Mouse (Mus musculus): Measurements from ENCODE around the gene Hs6st3.

Hs6st3 gene

DNA sequence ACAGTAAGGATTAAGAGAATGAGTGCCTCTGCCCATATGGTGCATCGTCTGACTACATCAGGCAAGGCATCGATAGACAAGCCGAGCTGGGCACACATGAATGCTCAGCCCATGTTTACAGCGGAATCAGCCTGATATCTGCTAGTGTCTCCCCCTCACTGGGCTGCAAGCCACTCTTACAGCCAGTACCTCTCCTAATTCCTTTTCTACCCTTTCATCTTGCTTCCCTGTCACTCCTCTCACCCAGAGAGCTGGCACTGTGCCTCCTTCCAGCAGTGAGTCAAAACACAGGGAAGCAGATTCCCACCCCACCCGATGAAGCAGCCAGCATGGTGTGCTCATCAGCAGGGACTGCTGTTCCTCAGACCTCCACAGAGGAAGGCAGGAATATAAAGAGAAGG lies 527.6 kb downstream of the Hs6st3 start:
- DNase-seq: peak; percentile 37 to 40

DNA sequence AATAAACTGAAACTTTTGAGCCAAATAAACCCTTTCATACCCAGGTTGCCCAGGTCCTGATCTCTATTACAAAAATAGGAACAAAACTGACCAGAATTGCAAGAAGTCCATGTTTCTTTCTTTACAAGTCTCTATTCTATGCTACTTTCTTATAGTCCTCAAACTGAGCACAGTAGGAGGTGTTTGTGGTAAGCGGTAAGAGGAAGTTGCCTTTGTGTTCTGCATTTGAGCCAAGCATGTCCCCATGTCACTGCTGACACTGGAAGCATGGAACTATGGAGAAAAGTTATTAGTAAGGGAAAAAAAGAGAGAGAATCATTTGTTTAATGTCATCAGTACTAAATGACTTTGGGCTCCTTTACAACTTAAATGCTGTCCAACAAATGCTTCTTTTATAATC lies 529.3 kb downstream of the Hs6st3 start:
- no peak for DNase-seq

DNA sequence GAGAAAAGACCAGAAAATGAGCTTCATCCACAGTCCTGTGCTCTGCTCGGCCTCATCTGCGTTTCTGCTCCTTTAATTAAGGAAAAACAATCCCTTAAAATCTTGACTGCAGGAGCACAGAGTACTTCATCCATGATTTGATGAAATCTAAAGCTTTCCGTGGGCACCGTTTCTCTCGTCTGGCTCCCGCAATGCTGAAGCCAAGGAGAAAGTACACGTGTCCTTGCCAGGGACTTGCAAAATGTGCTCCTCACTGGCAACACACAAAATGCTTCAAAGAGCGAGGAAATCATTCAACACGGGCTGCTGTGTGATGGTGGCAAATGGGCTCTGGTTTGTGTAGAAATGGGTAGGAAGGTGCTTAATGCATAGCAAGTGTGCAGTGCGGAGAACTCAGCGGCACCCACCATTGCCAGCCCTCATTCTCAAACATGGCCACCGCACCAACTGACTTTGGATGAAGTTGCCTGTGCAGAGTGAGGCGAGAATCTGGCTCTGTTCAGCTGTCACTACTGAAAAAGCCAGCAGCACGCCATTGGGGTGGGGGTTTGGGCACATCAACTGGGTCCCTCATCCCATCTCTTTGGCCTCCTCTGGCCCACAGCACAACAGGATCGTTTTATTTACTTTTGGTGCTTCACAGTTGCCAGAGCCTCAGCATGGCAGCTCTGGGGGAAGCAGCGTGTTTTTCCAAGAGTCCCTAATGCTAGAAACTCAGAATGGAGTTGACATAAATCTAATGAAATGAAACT lies 532.9 kb downstream of the Hs6st3 start:
- no peak for DNase-seq

DNA sequence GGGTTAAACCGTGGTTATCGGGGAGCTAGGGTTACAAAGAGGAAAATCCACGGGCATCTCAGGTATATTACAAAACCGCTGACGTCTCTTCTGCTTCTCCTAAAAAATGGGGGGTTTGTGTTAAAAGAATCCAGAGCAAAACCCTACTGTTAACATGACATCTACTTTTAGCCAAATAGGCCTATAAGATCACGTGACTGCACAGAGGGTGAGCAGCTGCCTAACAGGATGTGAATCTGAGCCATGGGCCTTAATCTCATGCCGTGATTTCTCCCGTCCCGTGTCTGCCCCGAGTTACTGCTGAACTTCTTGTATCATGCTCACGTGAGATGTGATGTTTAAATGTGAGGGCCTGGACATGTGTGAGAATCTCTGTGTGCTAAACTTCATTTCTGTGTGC lies 540.4 kb downstream of the Hs6st3 start:
- DNase-seq: no peak

DNA sequence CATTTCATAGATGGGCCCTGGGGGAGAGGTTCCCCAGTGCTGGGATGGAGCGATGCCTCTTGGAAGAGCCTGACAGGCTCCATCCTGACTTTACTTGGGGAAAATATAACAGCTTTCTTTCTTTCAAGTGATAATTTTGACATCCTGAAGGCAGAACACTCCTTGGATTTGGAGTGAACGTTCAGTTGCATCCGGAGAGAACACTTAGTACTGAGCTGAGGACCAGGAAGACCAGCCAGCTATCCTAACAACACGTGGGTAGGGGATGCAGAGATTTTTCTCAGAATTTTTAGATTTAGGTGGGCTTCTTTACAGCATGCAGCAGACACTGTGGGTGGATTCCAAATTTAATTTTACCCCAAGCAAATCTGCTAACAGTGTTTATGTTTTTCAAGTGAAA lies 541.9 kb downstream of the Hs6st3 start:
- no peak for DNase-seq

DNA sequence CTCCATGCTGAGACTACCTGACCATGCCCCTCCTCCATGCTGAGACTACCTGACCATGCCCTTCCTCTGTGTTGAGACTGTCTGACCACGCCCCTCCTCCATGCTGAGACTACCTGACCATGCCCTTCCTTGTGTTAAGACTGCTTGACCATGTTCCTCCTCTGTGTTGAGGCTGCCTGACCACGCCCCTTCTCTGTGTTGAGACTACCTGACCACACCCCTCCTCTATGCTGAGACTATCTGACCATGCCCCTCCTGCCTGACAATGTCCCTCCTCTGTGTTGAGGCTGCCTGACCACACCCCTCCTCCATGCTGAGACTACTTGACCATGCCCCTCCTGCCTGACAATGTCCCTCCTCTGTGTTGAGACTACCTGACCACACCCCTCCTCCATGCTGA lies 549.7 kb downstream of the Hs6st3 start:
- DNase-seq: no peak

DNA sequence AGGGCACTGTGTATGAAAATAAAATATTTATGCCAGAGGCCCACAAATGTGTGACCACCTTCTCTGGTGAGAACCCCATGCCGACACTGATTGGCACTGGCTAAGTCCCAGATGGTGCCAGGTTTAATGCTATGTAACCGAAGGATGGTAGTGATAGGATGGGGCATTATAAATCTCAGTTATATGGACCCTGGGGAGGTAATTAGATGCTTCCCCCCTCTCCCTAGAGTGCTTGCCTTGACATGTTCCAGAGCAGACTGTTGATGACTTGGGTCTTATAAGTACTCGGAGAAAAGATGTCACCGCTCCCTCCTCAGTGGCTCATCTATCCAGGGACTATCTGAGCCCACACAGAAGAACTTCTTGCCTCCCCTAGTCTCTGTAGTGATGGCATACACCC lies 561.8 kb downstream of the Hs6st3 start:
- no peak for DNase-seq

DNA sequence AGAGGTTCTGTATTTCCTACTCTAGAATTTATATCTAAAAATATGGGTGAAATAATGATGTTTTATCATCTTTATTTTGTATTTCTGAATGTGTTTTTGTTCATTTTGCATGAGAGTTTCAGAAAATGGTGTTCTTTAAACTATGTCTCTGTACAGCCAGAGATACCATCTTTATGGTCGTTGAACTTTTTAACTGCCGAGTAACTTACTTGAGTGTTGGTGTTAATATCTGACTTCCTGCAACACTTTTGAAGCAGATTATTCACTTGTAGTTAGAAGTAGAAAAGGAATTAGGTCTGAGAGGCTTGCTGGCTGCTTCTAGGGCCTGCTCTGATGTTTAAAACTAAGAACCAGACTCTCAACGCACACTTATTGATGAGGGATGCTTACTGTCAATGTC lies 576.6 kb downstream of the Hs6st3 start:
- no peak for DNase-seq

DNA sequence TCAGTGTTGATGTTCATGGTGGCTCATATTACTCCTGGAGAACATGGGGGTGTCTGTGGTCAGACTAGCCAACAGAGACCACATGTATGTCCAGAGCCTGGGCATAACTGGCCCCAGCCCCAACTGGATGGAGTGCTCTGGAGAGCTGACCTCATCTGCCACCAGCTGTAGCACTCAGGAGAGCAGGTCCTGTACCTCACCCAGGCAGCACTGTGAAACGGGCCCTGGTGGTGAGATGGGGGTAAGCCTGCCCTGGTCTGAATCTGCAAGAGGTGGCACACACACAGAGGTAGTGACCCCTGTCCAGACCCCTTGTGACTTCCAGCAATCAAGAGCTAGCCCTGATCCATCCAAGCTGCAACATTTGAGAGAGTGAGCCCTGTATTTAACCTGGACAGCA lies 579.2 kb downstream of the Hs6st3 start:
- no peak for DNase-seq

DNA sequence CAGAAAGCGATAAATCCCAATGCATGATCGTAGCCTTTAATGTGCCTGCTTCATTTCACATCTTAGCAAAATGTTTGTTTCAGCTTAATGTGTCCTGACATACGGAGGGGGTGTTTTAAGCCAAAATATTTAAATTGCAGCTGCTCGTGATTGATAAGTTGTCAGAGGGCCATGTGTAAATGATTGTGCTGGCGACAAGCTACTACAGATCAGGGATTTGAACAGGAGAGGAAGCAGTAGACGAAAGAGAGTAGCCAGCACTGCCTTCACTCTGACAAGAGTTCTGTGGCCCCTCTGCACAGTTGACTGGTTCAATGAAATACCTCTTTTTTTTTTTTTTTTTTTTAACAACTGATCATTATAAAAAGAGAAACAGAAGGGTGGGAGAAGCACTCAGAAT lies 587.0 kb downstream of the Hs6st3 start:
- DNase-seq: no peak

DNA sequence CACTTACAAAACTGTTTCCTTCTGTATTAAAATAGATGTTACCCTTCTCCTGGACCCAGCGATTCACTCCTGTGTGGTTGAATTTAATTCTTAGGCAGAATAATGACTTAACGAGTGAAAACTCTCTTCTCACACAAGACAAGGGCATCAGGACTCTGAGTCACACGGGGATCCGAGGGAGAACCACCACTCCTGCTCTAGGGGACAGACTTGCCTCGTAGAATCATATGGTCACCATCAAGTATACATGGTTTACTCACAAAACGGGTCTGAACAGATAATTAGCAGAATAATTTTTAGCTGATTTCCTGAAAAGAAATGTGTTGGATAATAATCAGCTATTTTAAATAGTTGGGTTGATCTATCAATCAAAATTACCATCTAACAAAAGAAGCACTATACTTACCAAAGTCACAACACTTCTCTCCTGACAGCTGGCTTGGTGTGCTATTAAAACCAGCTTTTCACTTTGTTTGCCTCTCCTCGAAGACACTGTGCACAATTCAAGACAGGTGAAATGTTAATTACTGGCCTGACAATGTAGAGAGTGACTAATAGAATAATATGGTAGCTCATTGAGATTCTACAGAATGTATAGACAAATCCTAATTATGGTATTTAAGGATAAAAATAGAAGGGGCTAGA lies 593.4 kb downstream of the Hs6st3 start:
- DNase-seq: no peak

DNA sequence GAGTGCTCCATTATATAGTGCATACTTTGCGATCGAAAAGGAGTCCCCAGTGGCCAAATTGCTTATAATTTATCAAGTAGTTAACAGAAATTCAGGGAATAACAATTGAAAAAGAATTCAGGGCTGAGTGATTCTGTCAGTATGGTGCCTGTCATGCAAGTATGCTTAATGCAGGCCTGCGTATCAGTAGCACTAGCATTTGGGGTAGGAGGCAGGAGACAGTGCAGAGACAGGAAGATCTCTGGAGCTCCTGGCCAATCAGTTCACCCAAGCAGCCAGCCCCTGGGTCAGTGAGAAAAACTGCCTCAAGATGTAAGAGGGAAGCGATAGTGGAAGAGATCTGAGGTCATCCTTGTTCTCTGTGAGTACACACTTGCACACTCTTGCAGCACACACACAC lies 594.1 kb downstream of the Hs6st3 start:
- no peak for DNase-seq

DNA sequence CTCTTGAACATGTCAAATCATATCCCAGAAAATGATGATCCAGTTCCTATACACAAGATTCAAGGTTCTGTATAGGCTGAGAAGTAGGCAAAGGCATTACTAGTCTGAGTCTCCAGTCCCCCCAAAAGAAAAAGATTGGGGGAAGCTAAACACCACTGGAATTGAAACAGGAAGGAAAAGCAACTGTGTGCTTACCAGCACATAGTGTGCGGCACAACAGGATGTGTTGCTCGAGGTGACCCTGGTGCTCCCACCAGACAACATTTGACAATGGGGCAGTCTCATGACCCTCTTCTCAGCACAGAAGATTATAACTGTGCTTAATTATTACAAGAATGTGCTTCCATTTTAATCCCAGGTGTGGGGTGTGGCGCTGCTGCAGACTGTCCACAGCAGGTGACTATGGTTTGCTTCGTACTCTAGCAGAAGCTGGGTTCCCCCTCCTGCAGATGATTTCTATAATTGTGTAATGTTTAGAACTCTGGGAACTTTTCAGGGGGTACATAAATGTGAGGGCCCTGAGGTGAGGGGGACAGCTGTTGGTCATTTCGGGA lies 599.3 kb downstream of the Hs6st3 start:
- no peak for DNase-seq

DNA sequence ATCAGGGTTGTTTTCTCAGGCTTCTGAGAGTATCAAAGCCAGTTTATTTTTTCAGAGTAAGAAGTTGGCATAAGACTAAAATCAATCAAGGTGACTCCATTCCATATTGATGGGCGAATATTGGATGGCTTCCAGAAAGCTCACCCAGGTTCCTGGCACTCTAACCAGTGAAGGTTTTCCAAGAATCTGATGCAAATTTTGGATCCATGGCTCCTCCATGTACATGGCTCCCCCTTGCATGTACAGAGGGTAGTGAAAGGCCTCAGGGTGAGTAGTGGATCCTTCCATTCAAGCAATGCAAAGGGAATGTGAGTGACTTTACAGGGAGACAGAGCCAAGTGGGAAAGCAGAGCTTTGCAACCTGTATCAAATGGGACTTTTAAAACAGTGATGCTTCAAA lies 603.6 kb downstream of the Hs6st3 start:
- DNase-seq: no peak

DNA sequence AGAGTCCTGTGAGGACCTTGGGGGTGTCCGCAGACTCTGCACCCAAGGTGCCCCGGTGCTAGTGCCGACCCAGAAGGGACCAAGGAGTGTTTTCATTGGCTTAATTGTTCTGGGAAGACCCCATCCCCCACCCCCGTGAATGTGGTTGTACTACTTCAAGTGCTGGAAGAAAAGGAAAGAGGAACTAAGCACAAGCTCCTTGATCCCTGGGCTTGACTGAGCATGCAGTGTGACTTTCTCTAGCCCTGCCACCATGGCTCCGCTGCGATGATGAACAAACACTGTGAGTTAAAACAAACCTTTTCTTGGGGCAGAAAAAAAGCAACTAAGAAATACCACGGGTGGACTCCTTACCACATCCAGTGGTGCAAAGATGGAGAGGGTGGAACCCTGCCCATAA lies 623.2 kb downstream of the Hs6st3 start:
- DNase-seq: no peak

DNA sequence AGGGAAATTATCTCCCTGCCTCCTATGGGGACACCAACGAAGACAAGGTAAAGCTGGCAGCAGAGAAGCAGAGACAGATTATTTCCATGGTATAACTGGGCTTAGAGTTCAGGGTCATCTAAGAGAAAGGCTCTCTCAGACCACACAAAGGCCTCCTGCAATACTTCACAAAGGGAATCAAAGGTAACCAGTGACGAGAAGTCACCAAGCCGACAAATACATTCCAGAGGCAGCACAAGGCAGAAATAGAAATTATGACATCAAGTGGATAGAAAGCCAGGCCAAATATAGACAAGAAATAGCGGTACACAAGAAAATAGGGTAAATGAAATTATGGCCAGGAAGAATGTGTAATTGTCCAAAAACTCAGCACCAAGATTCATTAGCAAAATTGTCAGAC lies 633.9 kb downstream of the Hs6st3 start:
- no peak for DNase-seq

DNA sequence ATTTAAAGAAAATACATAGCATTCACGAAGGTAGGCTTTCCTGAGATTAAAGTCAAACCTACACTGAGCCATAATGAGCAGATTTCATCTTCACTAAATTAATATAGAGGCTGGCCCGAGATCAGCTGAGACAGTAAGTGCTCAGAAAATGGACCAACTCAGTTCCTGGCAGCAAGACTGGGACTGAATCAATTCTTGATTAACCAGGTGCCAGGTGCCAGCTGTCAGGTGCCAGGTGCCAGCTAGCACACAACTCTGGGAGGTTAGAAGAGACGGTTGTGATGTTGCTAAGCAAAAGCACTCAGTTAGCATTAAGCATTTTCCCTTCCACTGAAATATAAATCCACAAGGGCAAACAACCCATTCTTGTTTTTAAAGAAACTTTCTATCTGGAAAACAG lies 638.1 kb downstream of the Hs6st3 start:
- peak; percentile 10 to 15 for DNase-seq

DNA sequence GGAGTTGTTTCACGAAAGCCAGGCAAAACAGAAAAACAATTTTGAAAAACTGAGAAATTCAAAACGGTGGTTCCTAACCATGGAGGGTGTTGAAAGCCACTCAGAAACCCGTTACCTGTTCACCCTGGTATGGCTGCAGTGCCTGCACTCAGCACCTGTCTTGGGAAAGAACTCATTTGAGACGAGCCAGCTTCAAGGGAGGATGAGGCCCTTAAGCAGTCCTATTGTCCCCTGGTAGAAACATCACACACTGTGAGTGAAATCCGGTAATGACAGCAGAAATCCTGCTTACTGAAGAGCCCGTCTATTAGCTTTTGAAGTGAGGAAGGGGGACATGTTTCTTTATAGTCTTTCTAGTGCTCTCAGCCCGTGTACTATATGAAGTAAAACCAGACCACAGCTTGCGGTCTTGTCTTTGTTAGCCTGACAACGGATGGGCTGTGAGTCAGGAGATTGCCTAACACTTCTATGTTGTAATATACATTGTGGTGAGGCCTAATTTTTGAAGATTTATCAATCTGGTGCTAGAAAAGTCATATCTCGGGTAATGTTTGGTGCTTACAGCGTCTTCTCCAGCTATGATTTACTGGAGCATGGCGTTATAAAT lies 641.9 kb downstream of the Hs6st3 start:
- DNase-seq: no peak

DNA sequence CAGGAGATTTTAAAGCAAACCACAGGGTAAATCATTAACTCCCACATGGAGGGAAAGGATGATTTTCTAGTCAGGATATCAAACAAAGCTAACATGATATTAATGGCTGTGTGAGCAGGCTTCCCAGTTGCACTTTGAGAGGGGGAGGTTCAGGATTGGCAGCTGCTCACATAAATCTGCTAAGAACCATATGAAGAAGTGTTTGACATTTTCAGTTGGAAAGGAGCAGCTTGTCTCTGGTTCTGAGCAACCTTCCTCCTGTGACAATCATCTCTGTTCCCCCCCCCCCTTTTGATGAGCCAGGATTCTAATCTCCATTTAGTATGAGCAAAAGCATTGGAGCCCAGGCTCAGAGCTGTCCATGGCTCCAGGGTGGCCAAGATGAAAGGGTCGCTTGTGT lies 643.0 kb downstream of the Hs6st3 start:
- no peak for DNase-seq

DNA sequence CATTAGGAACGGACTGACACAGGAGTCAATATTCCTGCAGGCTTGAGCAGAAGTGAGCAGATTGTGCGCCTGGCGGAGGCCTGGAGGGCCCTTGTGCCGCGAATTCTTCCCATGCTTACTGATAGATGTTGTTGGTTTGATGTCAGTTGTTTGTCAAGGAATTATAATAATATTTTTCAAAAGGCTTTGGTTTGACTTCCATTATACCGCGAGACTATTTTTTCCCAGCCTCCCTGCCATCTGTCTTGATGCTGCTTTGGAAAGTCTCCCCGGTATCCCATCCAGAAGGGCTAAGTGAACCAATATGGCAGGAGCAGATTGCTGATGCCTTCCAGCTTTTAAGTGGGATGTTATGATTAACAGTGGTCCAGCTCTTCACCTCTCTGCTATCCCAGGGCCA lies 651.3 kb downstream of the Hs6st3 start:
- DNase-seq: no peak

DNA sequence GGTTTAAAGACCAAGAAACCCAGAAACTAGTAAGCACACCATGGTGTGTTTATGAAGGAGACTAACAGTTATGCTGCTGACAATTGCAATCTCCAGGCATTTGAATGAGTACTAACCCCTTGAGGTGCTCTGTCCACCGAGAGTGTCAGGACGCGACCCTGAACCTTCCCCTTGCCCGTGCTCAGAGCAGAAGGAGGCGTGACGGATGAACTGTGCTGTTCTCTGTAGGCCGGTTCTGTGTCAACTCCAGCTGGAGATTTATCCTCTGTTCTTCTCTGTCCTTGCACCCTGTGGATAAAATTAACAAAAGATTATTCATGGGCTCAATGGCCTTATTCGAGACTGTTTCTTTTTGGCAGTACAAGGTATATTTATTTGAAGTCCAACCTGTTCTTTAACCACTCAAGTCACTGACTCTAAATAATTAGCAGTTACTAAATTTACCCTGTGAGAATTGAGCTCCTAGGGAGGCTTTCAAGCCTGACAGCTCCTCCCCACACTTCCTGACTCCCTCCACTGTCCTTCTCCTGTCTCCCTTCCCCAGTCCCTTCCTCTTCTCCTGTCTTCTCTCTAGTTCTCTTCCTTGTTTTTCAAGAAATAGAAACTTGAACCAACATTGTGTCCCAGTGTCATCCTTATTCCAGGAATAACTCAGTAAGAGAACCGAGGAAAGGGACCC lies 659.2 kb downstream of the Hs6st3 start:
- no peak for DNase-seq

DNA sequence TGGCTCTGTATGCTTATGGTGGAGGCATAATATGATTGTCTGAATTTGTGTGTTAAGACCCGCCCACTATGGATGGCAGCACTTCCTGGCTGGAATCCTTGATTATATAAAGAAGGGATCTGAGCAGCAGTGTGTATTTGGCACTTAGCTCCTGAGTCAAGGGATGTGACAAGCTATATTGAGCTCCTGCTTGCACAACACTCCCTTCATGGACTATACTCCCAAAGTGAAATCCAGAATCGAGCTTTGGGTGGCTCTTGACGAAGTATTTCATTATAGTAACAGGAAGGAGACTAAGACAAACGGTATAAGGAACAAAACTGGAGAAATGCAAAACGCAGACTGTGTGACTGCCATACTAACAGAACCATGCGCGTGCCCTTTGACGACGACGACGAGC lies 660.4 kb downstream of the Hs6st3 start:
- no peak for DNase-seq

DNA sequence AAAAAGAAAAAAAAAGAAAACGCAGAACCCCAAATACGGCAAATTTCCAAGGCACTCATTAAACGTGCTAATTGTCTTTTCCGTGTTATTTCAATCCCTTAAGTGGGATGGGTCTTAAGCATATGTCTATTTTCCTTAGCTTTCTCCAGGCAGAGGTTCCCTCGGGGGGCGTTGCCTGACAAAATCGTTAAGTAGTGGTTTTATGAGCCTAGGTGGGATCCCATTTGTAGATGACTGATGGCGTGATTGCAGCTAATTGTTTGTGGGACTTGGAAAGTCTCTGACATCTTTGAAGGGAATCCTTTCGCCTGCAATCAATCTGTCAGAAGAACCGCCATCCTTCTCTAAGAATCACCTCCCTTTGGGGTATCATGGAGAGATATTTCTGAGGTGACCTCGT lies 662.7 kb downstream of the Hs6st3 start:
- no peak for DNase-seq

DNA sequence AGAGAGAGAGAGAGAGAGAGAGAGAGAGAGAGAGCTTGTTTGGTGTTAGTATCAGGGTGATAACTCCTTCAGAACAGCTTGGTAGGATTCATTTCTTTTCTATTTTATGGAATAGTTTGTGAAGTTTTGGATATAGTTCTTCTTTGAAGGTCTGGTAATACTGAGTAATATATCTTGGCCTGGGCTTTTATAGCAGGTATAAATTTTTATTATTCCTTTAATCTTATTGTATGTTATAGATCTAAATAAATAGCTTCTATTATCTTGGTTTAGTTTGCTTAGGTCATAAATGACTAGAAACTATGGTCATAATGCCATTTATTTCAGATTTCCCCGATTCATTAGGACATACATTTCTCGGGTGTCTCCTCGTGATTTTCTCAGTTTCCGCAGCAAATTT lies 675.8 kb downstream of the Hs6st3 start:
- DNase-seq: no peak
